Mouse (Mus musculus) kidney, embryonic 15.5 days (tissue): ENCODE data around the gene Elmo1. TPM values are rescaled to one million over a fixed set of nuclear protein-coding genes. Genes with fewer than 3 reads are reported as not detected.

Experiments used
- ATAC-seq: fragments of 200-750 bp; cut with Nextera tagmentation; replicated peaks from 2 replicates; pipeline ENCODE4 v1.8.0; 2017; ENCODE audit warnings: moderate TSS enrichment; ENCODE audit not compliant: low FRiP score
- H3K27ac ChIP-seq: fragments of 300-500 bp; sonication (generic); 2 replicates; pipeline ENCODE4 v1.5.1; 2015; ENCODE audit warnings: mild to moderate bottlenecking, inconsistent platforms
- H3K27me3 ChIP-seq: fragments of 300-500 bp; sonication (generic); 2 replicates; pipeline ENCODE4 v1.6.1; 2015; ENCODE audit warnings: inconsistent platforms
- H3K36me3 ChIP-seq: fragments of 300-500 bp; sonication (generic); 2 replicates; pipeline ENCODE4 v1.6.1; 2015; ENCODE audit warnings: inconsistent platforms
- H3K4me1 ChIP-seq: fragments of 300-500 bp; sonication (generic); 2 replicates; pipeline ENCODE4 v1.6.1; 2015; ENCODE audit warnings: inconsistent platforms
- H3K4me2 ChIP-seq: fragments of 300-500 bp; sonication (generic); 2 replicates; pipeline ENCODE4 v1.6.1; 2015; ENCODE audit warnings: moderate library complexity, mild to moderate bottlenecking, inconsistent platforms
- H3K4me3 ChIP-seq: fragments of 300-500 bp; sonication (generic); replicated peaks from 2 replicates; pipeline ENCODE4 v1.5.1; 2015; ENCODE audit warnings: mild to moderate bottlenecking, inconsistent platforms
- H3K9ac ChIP-seq: fragments of 300-500 bp; sonication (generic); 2 replicates; pipeline ENCODE4 v1.6.1; 2015; ENCODE audit warnings: mild to moderate bottlenecking, inconsistent platforms
- H3K9me3 ChIP-seq: fragments of 300-500 bp; sonication (generic); replicated peaks from 2 replicates; pipeline ENCODE4 v1.6.1; 2016; ENCODE audit warnings: inconsistent platforms
- WGBS: fragments of 180-500 bp; shearing (Covaris S2); methylation state at CpG from one replicate; pipeline ENCODE4 v1.1.7; 2015; ENCODE audit warnings: mixed read lengths; 5-methylcytosine and 5-hydroxymethylcytosine counted together
- polyA plus RNA-seq: library from polyadenylated mRNA; unstranded; fragments of >200 nt; fragmentation: Nextera tagmentation; extraction: Ambion mirVana; gene quantifications from 2 replicates; pipeline ENCODE4 v1.2.1, GENCODE M21; 2015

Elmo1 gene
- polyA plus RNA-seq, 1 experiment from 2014 or later, result 16.1 TPM

DNA sequence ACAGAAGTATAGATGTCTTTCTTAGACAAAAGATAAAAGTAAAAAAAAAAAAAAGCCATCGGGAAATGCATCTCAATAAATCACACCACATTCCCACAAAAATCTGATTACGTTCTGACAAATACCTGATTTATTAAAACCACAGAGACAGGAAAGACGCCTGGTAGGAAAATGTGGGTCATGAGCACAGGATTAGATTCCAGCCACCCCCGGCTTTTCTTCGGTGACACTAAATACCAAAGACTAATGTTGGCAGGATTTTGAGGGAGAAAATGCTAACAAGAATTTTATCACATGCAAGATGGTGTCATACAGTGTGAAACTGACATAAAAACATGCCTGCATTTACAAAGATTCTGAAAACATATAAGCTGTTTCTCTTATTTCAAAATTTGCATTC is 27.1 kb upstream of the Elmo1 start:
- Histone ChIP-seq H3K27me3 (no peaks in the 10 kb centered on the region), H3K4me3 (no peak overlapping the region), H3K4me1 (no peaks in the 10 kb centered on the region), H3K9me3 (no peaks in the 10 kb centered on the region), H3K36me3 (no peaks in the 10 kb centered on the region), H3K9ac (no peak overlapping the region), H3K4me2 (no peak overlapping the region), H3K27ac (no peak overlapping the region)
- 51% methylated on average over 5 of the region's 5 CpGs for WGBS
- ATAC-seq, result no peak

DNA sequence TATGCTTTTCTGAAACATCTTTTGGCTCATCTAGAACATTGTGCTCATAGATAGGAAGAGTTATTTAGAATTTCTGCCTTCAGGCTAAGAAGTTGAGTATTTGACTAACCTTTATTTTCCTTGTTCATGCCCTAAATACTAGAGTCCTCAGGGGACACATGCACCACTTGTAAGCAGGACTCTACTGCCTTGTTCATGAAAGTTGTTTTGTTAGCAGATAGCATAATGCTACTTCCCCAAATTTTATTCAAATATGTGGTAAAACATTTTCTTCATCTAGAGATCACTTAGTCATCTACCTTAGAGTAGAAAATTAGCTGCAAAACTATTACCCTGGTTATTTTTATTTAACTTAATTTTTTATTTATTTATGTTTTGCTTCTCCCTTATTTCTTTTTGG is 18.4 kb upstream of the Elmo1 start:
- H3K27ac ChIP-seq, result no peak overlapping the region
- no peaks in the 10 kb centered on the region for H3K4me1 ChIP-seq
- H3K4me3 ChIP-seq, result no peak overlapping the region
- no peaks in the 10 kb centered on the region for H3K9me3 ChIP-seq
- H3K36me3 ChIP-seq, result no peaks in the 10 kb centered on the region
- H3K9ac ChIP-seq, result no peak overlapping the region
- no peak for ATAC-seq
- no peaks in the 10 kb centered on the region for H3K27me3 ChIP-seq
- no peak overlapping the region for H3K4me2 ChIP-seq

DNA sequence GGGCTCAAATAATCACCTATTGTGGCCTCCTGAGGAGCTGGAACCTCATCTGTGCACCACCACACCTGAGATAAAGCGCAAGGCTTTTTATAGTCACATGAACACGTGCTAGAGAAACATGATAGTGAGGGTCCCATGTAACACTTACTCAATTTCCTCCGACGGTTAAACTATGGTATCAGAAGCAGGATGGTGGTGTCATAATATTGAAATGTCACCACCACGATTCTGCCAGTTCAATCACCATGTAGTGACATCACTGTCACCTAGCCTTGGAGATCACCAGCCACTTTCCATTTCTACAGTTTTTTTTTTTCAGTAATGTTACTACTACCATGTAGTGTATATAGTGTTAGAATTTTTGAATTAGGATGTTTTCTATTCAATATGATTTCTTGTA is 17.4 kb upstream of the Elmo1 start:
- Histone ChIP-seq H3K4me2 (no peak overlapping the region), H3K4me1 (no peaks in the 10 kb centered on the region), H3K27me3 (no peaks in the 10 kb centered on the region), H3K27ac (no peak overlapping the region), H3K4me3 (no peak overlapping the region), H3K9me3 (no peaks in the 10 kb centered on the region), H3K9ac (no peak overlapping the region), H3K36me3 (no peaks in the 10 kb centered on the region)
- ATAC-seq, result no peak
- 83% methylated on average over 5 of the region's 5 CpGs for WGBS

DNA sequence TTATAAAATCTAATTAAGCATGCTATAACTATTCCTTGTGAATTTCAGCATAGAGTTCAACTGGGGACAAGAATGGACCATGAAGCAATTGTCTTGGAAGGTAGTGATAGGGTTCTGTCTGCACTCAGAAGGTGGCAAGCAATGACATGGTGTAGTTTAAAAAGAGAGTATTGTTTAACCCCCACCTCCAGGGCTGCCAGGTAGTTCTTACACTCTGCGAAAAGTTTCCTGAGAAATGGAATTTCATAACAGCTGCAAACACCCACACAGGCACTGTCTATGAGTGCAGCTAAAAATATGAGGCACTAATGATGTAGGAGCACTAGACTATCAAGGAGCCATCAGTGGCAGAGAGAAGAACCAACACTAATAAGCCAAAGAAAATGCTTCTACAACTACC is 13.9 kb upstream of the Elmo1 start:
- no peak for ATAC-seq
- no peaks in the 10 kb centered on the region for H3K4me1 ChIP-seq
- 97% methylated on average over 1 of the region's 1 CpGs for WGBS
- no peaks in the 10 kb centered on the region for H3K27me3 ChIP-seq
- no peak overlapping the region for H3K9ac ChIP-seq
- H3K4me3 ChIP-seq, result no peak overlapping the region
- H3K36me3 ChIP-seq, result no peaks in the 10 kb centered on the region
- no peaks in the 10 kb centered on the region for H3K9me3 ChIP-seq
- H3K4me2 ChIP-seq, result no peak overlapping the region
- H3K27ac ChIP-seq, result no peak overlapping the region

DNA sequence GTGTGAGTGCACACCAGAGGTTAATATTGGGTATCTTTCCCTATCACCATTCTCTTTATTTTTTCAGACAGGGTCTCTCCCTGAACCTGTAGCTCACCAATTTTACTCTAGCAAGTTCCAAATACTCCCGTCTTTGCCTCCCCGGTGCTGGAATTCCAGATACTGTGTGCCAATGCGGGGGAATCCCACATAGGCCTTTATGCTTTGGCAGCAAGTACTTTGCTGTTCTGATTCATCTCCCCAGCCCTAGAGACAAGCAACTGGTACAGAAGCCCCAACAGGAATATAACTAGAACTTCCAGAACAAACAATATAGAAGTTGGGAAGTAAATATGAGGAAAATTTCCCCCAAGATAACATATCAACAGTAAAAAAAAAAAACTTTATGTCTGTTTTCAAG is 13.2 kb upstream of the Elmo1 start:
- no peaks in the 10 kb centered on the region for H3K36me3 ChIP-seq
- H3K27me3 ChIP-seq, result no peaks in the 10 kb centered on the region
- WGBS, result 91% methylated on average over 3 of the region's 3 CpGs
- H3K4me2 ChIP-seq, result no peak overlapping the region
- no peak overlapping the region for H3K4me3 ChIP-seq
- H3K9me3 ChIP-seq, result no peaks in the 10 kb centered on the region
- H3K9ac ChIP-seq, result no peak overlapping the region
- no peak overlapping the region for H3K27ac ChIP-seq
- ATAC-seq, result no peak
- no peaks in the 10 kb centered on the region for H3K4me1 ChIP-seq

DNA sequence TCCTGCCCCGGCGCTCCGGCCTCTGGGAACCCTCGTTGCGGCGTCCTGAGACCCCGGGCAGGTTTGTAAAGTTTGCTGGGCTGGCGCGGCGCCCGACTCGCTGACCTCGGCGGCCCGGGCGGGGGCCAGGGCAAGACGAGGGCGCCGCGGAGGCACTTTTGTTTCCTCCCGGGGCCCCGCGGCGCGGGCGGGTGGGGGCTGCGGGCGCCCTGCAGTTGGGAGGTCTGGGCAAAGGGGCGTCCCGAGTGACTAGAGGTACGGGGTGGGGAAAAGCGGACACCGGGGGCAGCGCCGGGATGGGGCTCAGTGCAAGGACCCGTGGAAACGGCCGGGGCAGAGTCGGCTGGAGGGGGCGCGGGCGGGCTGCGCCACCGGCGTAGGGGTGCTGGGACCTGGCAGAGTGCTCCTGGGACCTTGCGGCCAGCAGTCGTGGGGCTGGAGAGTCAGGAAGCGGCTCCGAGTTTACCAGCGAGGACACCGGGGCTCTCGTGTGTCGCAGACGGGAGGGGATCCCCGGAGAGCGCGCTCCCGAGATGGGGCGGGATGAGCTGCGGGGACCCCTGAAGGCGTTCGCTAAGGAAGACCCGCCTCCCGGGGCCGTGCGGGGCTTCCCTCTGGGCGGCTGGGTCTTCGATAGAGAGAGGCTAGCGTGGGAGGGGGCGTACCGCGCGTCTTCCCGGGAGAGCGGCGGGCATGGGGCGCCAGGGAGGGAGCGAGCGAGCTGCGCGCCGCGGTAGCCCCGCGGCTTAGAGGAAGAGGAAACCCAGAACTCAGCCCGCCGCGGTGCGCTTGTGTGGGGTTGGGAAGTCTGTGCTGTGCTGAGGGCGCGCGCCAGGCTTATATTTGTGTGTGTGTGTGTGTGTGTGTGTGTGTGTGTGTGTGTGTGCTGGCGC is 561 bp downstream of the Elmo1 start:
- H3K27ac ChIP-seq, result peak overlapping the region; percentile 82
- under 1% methylated on average over 83 of the region's 93 CpGs for WGBS
- ATAC-seq, result peak; percentile 76
- H3K4me1 ChIP-seq, result peaks cover 21% of the 10 kb centered on the region; the same call in 1 of the 2 replicates
- H3K9ac ChIP-seq, result peak overlapping the region; percentile 68
- peak overlapping the region; percentile 75 for H3K4me3 ChIP-seq
- no peaks in the 10 kb centered on the region for H3K36me3 ChIP-seq
- no peaks in the 10 kb centered on the region for H3K9me3 ChIP-seq
- H3K27me3 ChIP-seq, result peaks cover 20% of the 10 kb centered on the region; the same call in 1 of the 2 replicates
- peak overlapping the region; percentile 98 for H3K4me2 ChIP-seq

DNA sequence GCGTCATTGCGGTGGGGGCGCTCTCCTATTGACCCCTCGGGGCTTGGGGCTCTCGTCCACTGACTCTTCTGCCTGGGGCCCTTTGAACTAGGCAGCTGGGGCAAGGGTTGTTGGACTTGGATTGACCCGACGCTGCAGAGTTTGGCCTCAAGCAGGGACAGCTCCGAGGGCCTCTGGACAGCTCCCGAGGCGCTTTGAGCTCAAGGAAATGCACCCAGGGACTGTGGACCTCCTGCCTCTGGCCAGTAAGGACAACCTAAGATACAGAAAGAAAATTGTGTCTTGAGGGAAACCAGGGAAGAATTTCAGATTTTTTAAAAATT is 1.2 kb downstream of the Elmo1 start:
- under 1% methylated on average over 10 of the region's 10 CpGs for WGBS
- H3K36me3 ChIP-seq, result no peaks in the 10 kb centered on the region
- peaks cover 20% of the 10 kb centered on the region; the same call in 1 of the 2 replicates for H3K27me3 ChIP-seq
- H3K27ac ChIP-seq, result peak overlapping the region; percentile 82; the same call in 1 of the 2 replicates
- H3K4me3 ChIP-seq, result peak overlapping the region; percentile 75
- peak overlapping the region; percentile 68; the same call in 1 of the 2 replicates for H3K9ac ChIP-seq
- no peaks in the 10 kb centered on the region for H3K9me3 ChIP-seq
- peak; percentile 42 for ATAC-seq
- H3K4me2 ChIP-seq, result peak overlapping the region; percentile 98
- peaks cover 21% of the 10 kb centered on the region; the same call in 1 of the 2 replicates for H3K4me1 ChIP-seq

DNA sequence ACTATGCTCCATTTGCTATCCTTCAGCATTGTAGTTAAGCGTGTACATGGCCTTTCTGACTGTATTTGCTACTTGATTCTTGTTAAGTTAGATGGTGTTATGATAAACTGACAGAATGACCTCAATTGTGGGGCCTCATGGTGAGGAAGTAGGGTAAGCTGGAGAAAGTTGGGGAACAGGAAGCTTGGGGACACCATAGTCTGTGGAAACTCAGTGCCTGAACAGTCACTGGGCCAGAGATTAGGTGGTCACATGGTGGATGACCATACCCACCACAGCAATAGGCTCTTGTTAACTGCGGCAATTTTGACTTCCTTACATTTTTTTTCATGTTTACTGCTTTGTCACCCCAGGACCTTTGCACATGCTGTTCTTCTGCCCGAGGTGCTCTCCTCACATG is 1.9 kb downstream of the Elmo1 start:
- ATAC-seq, result no peak
- no peak overlapping the region for H3K4me2 ChIP-seq

DNA sequence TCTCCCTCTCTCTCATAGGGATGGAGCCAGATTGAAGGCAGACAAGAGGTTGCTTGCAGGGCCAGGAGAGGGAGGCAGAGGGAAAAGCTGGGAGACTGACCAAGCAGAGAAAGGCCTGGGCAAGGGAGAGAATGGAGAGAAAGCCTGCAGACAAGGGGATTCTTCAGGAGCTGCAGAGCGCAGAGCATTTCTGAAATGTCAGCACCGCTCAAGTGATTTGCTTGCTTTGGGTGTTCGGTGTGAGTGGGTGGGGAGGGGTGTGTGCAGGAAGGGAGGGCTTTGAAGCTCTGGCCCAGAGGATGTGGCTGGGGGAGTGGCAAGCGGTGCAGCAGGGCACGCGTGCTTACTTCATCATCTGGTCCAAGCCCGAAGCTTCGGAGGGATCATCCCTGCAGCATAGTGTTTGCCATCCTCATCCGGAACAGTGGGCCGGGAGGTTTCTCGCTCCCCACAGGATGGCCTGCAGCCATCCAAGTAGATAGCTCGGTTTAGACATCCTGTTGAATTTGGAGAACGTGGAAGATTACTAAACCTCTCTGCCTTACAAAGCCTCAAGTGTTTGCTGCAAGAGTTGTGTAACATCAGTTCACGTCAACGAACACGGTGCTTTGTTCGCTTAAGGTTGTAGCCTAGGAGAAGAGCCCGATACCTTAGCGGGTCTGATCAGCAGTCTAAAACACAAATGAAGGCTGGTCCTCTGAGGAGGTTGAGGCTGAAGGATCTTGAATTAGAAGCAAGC is 3.1 kb downstream of the Elmo1 start:
- H3K27me3 ChIP-seq, result peaks cover 20% of the 10 kb centered on the region; the same call in 1 of the 2 replicates
- no peak overlapping the region for H3K4me3 ChIP-seq
- H3K9me3 ChIP-seq, result no peaks in the 10 kb centered on the region
- H3K27ac ChIP-seq, result no peak overlapping the region
- no peaks in the 10 kb centered on the region for H3K36me3 ChIP-seq
- peaks cover 21% of the 10 kb centered on the region; the same call in 1 of the 2 replicates for H3K4me1 ChIP-seq
- 60% methylated on average over 19 of the region's 19 CpGs for WGBS
- no peak overlapping the region for H3K4me2 ChIP-seq
- 0 out of 2 replicates have a peak, but pooled peaks have one; percentile 7 for ATAC-seq
- H3K9ac ChIP-seq, result no peak overlapping the region

More for the DNA sequence above, 1.9 kb downstream of the Elmo1 start:
- H3K27me3 ChIP-seq, result peaks cover 20% of the 10 kb centered on the region; the same call in 1 of the 2 replicates
- H3K4me1 ChIP-seq, result peaks cover 21% of the 10 kb centered on the region; the same call in 1 of the 2 replicates
- H3K27ac ChIP-seq, result no peak overlapping the region
- WGBS, result 78% methylated on average over 3 of the region's 3 CpGs
- H3K9me3 ChIP-seq, result no peaks in the 10 kb centered on the region
- H3K36me3 ChIP-seq, result no peaks in the 10 kb centered on the region
- no peak overlapping the region for H3K4me3 ChIP-seq
- no peak overlapping the region for H3K9ac ChIP-seq

DNA sequence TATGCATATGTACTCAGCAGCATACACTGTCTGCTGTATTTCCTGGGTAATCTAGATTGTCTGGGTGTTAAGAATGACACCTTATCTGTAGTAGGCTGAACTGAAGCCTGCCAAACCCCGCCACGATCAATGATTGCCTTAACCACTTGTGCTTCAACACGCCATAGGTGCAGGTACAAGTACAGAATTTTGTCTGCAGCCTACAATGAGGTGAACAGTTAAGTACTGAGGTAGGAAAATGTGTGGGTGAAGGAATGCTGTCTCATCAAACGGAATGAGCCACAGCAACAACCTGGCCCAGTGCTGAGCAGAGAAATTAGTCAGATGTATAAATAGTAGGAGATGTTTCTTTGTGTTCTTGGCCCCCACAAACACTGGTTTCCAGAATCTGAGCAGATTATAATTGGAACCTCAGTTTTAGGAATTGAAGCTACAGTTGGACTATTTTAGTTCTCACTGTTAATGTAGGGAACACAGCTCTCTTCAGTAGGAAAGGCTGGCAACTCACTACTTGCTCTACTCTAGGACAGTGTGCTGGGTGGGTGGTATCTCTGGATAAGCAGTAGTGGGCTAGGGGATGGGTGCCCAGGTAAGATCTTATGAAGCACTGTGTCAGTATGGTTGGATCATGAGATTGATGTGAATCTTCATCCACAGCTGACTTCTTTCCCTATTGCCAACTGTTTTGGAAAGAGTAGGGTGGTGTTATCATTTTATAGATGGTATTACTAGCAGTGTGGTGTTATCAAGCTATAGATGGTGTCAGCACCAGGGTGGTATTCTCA is 4.7 kb downstream of the Elmo1 start:
- Histone ChIP-seq H3K27ac (no peak overlapping the region), H3K27me3 (0 out of 2 replicates have a peak, but pooled peaks cover 10% of the 10 kb centered on the region), H3K9ac (no peak overlapping the region), H3K4me1 (peaks cover 25% of the 10 kb centered on the region; the same call in 1 of the 2 replicates), H3K36me3 (no peaks in the 10 kb centered on the region), H3K4me2 (no peak overlapping the region), H3K4me3 (no peak overlapping the region), H3K9me3 (no peaks in the 10 kb centered on the region)
- no peak for ATAC-seq
- 88% methylated on average over 4 of the region's 4 CpGs for WGBS

DNA sequence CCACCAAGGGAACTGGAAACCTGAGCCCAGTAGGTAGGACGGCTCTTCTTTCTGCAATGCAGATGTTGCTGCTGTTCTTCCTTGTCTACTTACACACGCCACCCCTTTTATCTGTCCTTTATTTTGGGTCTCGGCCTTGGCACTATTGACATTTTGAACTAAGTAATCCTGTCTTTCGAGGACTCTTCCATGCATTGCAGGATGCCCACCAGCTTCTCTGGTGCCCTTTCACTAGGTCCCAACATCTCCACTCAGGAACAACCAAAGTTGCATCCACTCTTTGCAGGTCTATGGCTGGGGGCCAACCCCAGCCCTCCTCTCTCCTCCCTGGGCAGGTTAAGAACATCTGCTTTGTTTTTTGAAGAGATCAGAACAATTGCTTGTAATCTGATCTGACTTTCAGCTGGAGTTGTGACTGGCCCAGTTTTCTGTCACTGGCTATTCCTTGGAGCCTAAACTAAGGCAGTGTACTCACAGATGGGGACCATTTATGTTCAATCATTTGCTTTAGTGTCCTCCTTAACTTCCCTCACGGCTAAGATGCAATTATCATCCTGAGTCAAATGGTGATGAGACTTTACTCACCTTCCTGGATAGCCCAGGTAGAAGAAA is 6.7 kb downstream of the Elmo1 start:
- H3K4me1 ChIP-seq, result peaks cover 15% of the 10 kb centered on the region; the same call in 1 of the 2 replicates
- 48% methylated on average over 5 of the region's 5 CpGs for WGBS
- H3K27me3 ChIP-seq, result 0 out of 2 replicates have a peak, but pooled peaks cover 9% of the 10 kb centered on the region
- no peak for ATAC-seq
- H3K36me3 ChIP-seq, result no peaks in the 10 kb centered on the region
- no peak overlapping the region for H3K27ac ChIP-seq
- H3K4me3 ChIP-seq, result no peak overlapping the region
- no peak overlapping the region for H3K9ac ChIP-seq
- H3K9me3 ChIP-seq, result no peaks in the 10 kb centered on the region
- no peak overlapping the region for H3K4me2 ChIP-seq
